Mouse (Mus musculus) small intestine, adult 2 months (tissue): Measurements from ENCODE around the gene Timp3. TPM values are rescaled to one million over a fixed set of nuclear protein-coding genes. Genes with fewer than 3 reads are reported as not detected.

Experiments used
- H3K27ac ChIP-seq: fragments of 200-500 bp; 2 replicates; pipeline ENCODE4 v1.5.1; 2012; ENCODE audit warnings: low read depth, low read length, control low read depth, inconsistent platforms; ENCODE audit not compliant: insufficient read depth
- H3K27me3 ChIP-seq: fragments of 200-500 bp; 2 replicates; pipeline ENCODE4 v1.6.1; 2012; ENCODE audit warnings: mild to moderate bottlenecking, moderate library complexity, low read length, inconsistent platforms; ENCODE audit not compliant: control insufficient read depth, insufficient read depth
- H3K36me3 ChIP-seq: fragments of 200-500 bp; 2 replicates; pipeline ENCODE4 v1.6.1; 2012; ENCODE audit warnings: mild to moderate bottlenecking, low read length, control low read depth, inconsistent platforms; ENCODE audit not compliant: control insufficient read depth, insufficient read depth
- H3K4me1 ChIP-seq: fragments of 200-500 bp; 2 replicates; pipeline ENCODE4 v1.6.1; 2012; ENCODE audit warnings: low read length, inconsistent platforms, mixed read lengths; ENCODE audit not compliant: control insufficient read depth, insufficient read depth, insufficient read length
- H3K4me3 ChIP-seq: fragments of 200-500 bp; 2 replicates; pipeline ENCODE4 v1.5.1; 2012; ENCODE audit warnings: low read depth, mild to moderate bottlenecking, control low read depth, inconsistent platforms, low read length, moderate library complexity
- CTCF ChIP-seq: fragments of 200-500 bp; IDR thresholded peaks from 2 replicates; pipeline ENCODE4 v1.5.1; 2012; ENCODE audit warnings: low read depth, mild to moderate bottlenecking, control low read depth, inconsistent platforms, low read length, moderate library complexity, mixed read lengths; ENCODE audit not compliant: insufficient replicate concordance, insufficient read length; ENCODE audit errors: extremely low read depth
- POLR2A ChIP-seq: fragments of 200-500 bp; IDR thresholded peaks from 2 replicates; pipeline ENCODE4 v1.6.1; 2012; ENCODE audit warnings: low read depth, mild to moderate bottlenecking, control low read depth, inconsistent platforms, low read length, moderate library complexity
- WGBS: fragments of 180-500 bp; shearing (Covaris S2); methylation state at CpG from one replicate; pipeline ENCODE4 v1.1.7; 2018; 5-methylcytosine and 5-hydroxymethylcytosine counted together
- polyA plus RNA-seq: library from polyadenylated mRNA; depleted of rRNA; stranded (reverse); fragments of >200 nt; gene quantifications from 2 replicates; pipeline ENCODE4 v1.2.3, GENCODE M21; 2012

The Timp3 gene
- polyA plus RNA-seq, 1 experiment = 15.3 TPM

DNA sequence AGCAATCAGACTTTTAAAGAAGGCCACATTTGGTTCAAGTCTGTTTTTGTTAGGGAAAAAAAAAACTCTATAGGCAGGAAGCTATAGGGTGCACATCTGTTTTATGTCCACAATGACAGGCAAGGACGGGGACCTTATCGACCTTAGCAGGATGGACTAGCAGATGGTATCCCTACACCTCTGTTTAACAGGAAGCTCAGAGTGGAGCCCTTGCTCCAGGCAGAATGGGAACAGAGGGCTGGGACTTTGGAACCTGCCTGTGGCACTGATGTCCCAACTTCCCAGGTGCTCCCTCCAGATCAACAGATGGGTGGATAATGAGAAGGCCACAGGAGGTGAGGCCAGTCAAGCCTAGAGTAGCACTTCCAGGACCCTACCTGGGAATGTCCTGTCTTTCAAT, 80.5 kb downstream of the Timp3 start:
- Histone ChIP-seq H3K27me3 (no peaks in the 10 kb centered on the region), H3K4me1 (no peaks in the 10 kb centered on the region), H3K27ac (no peak overlapping the region), H3K36me3 (no peaks in the 10 kb centered on the region), H3K4me3 (no peak overlapping the region)
- TF ChIP-seq CTCF = no peak
- TF ChIP-seq POLR2A = no peak
- WGBS = 73% methylated on average over 2 of the region's 2 CpGs

DNA sequence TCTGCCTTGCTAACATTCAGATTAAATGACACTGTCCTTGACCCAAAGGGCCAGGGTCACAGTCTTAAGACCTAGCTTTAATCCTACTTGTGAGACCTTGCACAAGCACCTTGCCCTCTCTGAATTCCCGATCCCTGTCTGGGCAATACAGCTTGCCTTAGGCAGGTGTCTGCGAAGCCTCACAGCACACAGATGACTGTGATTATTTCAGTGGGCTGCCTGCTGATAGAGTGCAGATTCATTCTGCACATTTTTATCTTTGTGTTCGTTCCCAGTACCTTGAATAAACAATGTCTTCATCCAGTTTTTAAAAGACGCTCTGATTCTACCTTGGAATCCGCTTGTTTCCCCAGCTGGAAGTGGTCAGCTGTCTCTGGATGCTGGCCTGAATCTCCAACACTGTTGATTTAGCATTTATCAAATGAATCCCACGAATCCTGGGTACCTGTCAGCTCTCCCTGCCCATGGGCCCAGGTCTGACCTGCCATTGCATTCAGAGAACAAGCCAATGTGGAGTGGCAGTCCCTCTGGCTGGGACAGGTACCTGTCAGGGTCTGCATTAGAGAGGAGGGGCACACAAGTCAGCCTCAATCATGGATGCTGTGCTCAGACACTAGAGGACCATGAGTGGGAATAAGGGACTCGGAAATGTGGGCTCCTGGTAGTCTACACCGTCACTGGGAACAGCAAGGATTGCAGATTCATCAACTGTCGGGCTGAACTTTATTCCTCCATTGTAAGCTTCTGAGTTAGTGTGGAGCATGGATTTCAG, 81.2 kb downstream of the Timp3 start:
- no peak for TF ChIP-seq POLR2A
- no peak for TF ChIP-seq CTCF

DNA sequence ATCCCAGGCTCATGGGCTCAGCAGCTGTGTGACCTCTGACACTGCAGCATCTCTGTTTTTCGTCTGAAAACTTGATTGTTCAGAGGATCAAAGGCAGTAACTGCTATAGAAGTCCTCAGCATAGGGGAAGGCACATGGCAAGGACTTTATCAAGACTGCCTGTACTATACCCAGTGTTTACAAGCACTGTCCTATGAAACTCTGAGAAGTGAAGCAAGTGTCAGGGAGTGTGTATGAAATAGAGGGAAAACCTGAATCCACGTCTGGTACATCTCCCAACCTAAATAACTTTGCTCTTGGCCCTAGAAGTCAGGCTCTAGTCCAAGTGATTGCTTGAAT, 81.7 kb downstream of the Timp3 start:
- 63% methylated on average over 2 of the region's 2 CpGs for WGBS
- TF ChIP-seq CTCF = no peak
- no peak for TF ChIP-seq POLR2A
- no peaks in the 10 kb centered on the region for H3K27me3 ChIP-seq
- no peaks in the 10 kb centered on the region for H3K4me1 ChIP-seq
- no peak overlapping the region for H3K27ac ChIP-seq
- no peaks in the 10 kb centered on the region for H3K36me3 ChIP-seq
- H3K4me3 ChIP-seq = no peak overlapping the region

More for the DNA sequence above, 81.2 kb downstream of the Timp3 start:
- no peaks in the 10 kb centered on the region for H3K4me1 ChIP-seq
- no peaks in the 10 kb centered on the region for H3K27me3 ChIP-seq
- no peak overlapping the region for H3K4me3 ChIP-seq
- H3K27ac ChIP-seq = no peak overlapping the region
- 80% methylated on average over 9 of the region's 9 CpGs for WGBS
- no peaks in the 10 kb centered on the region for H3K36me3 ChIP-seq

DNA sequence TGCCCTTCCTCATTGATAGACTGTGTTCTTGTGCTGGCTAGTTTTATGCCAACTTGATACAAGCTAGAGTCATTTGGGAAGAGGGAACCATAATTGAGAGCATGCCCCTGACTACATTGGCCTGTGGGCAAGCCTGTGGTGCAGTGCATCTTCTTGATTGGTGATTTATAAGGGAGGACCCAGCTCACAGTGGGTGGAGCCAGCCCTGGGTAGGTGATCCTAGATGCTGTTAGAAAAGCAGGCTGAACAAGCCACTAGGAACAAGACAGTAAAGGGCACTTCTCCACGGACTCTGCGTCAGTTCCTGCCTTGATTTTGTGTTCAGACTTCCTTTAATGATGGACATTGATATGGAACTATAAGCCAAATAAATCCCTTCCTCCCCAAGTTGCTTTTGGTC, 84.5 kb downstream of the Timp3 start:
- no peak for TF ChIP-seq CTCF
- no peak for TF ChIP-seq POLR2A
- Histone ChIP-seq H3K4me3 (no peak overlapping the region), H3K27ac (no peak overlapping the region), H3K27me3 (no peaks in the 10 kb centered on the region), H3K4me1 (no peaks in the 10 kb centered on the region; the same call in 1 of the 2 replicates), H3K36me3 (no peaks in the 10 kb centered on the region)
- WGBS = 67% methylated on average over 2 of the region's 2 CpGs

DNA sequence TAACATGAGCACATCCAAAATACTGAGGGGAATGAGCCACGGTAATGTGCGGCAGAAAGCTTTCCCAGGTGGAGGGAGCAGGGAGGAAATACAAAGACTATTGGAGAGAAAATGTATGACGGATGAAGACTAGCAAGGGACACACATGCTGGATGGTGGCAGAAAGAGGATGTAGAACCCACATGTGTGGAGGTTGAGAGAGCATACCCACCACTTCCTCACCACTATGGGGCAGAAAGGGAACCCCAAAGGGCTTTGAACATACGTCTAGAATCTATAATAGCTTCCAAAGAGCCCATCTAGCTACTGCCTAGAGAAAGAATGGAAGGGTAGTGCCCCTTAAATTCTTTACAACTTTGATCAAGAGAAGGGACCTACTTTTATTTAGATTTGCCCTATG, 85.5 kb downstream of the Timp3 start:
- Histone ChIP-seq H3K27ac (no peak overlapping the region), H3K27me3 (no peaks in the 10 kb centered on the region), H3K4me1 (no peaks in the 10 kb centered on the region; the same call in 1 of the 2 replicates), H3K36me3 (no peaks in the 10 kb centered on the region), H3K4me3 (no peak overlapping the region)
- TF ChIP-seq CTCF (no peak), POLR2A (no peak)
- 85% methylated on average over 4 of the region's 4 CpGs for WGBS

DNA sequence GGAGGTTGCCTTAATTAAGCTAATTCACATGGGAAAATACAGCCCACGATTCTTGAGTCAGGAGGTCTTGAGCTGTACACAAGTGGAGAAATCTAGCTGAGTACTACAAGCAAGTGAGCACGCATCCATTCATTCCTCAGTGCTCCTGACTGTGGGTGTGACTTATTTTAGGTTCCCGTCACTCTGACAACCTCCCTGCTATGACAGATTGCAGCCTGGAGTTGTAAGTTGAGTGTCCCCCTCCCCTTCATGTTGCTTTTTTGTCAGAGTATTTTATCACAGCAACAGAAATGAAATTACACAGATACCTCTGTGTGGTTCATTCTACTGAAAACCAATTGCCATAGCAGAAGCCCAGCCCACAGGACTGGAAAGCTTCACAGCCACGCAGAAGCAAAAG, 86.1 kb downstream of the Timp3 start:
- Histone ChIP-seq H3K4me3 (no peak overlapping the region), H3K27ac (no peak overlapping the region), H3K27me3 (no peaks in the 10 kb centered on the region), H3K4me1 (no peaks in the 10 kb centered on the region; the same call in 1 of the 2 replicates), H3K36me3 (no peaks in the 10 kb centered on the region)
- TF ChIP-seq POLR2A = no peak
- TF ChIP-seq CTCF = no peak
- WGBS = 82% methylated on average over 4 of the region's 4 CpGs

DNA sequence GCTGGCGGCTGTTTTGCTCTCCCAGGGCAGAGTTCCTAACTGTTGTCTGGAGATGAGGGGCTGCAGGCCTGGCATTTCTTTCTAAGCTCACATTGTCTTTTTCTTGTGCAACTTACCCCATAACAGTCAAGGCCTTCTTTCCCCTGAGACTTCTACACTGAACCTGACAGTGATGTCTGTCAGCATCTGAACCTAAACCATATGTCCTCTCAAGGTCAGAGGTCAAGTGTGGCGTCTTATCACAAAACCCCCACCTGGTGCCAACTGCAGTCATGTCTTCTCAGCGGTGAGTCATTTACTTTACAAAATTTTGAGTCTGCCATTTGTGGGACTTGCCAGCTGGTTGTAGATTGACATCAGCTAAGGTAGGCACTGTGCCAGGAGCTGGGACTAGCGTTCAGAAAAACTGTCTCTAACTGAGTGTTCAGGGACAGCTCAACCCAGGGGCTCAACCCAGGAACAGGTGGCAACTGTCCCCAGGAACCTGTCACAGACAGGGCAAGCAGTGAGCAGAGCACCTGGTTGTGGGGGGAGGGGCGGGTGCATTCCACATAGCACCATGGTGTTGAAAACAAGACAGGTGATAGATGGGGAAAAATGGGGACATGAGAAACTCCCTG, 87.8 kb downstream of the Timp3 start:
- WGBS = 38% methylated on average over 5 of the region's 5 CpGs

More for the DNA sequence above, 87.8 kb downstream of the Timp3 start:
- no peaks in the 10 kb centered on the region for H3K36me3 ChIP-seq
- H3K27me3 ChIP-seq = no peaks in the 10 kb centered on the region
- H3K4me1 ChIP-seq = no peaks in the 10 kb centered on the region; the same call in 1 of the 2 replicates
- H3K4me3 ChIP-seq = no peak overlapping the region
- H3K27ac ChIP-seq = no peak overlapping the region
- TF ChIP-seq CTCF (no peak), POLR2A (no peak)
